ENCODE assay signal across 11 mouse cellular contexts in genomic region chr10:29897780-29898363, GRCm38 (mm10).
A peak's percentile ranks its signal among the peaks of the same experiment; 100 is the strongest.
DNase-seq lines count a peak whose midpoint lies in the region.
"Had no signal": no experiment of that assay in that cellular context is flagged by ENCODE, and none has a peak within 500 bp of the region (broad histone marks: within the 10 kb centered on the region; RNA-seq: fewer than 3 reads in every experiment).

No protein-coding gene starts in this region.

- H3K27me3 ChIP-seq in heart, embryonic 10.5 days (ENCODE audit: insufficient read depth, poor library complexity, severe bottlenecking) = no peaks in the 10 kb centered on the region
- H3K27me3 ChIP-seq: lung, embryonic 15.5 days had no signal

- no peak overlapping the region for H3K4me3 ChIP-seq in heart, embryonic 10.5 days
- H3K4me3 ChIP-seq: lung, embryonic 15.5 days had no signal

- no peaks in the 10 kb centered on the region for H3K4me1 ChIP-seq in heart, embryonic 10.5 days
- H3K4me1 ChIP-seq: lung, embryonic 15.5 days had no signal

- peak; percentile 3 for DNase-seq in adrenal gland, postnatal 14 days
- DNase-seq in adrenal gland, postnatal 25 days = no peak
- peak; percentile 7 for DNase-seq in brain, adult 2 months (ENCODE audit: low read depth, low spot score)
- peak; percentile 11 to 45 for DNase-seq in frontal cortex, adult 2 months (ENCODE audit: extremely low spot score in 1 of 2, low spot score in 1 of 2)
- peak; percentile 6 to 8 for DNase-seq in left cerebral cortex, postnatal 36 days (ENCODE audit: low spot score in 2 of 2)
- no peak for DNase-seq in spleen, postnatal 4 days (ENCODE audit: low spot score in 2 of 2)
- no peak for DNase-seq in heart, postnatal 36 days
- DNase-seq in heart, embryonic 10.5 days (ENCODE audit: low spot score) = no peak
- DNase-seq: B cell, adult 2 months; gastrocnemius, postnatal 10 days had no signal

- intact Hi-C loops in left cerebral cortex, postnatal 36 days (cut with DNase I) = no loop called here
- intact Hi-C loops in heart, postnatal 36 days (cut with DNase I) = no loop called here

- H3K9me3 ChIP-seq in heart, embryonic 10.5 days = no peaks in the 10 kb centered on the region
- H3K9me3 ChIP-seq: lung, embryonic 15.5 days had no signal

- no peaks in the 10 kb centered on the region for H3K36me3 ChIP-seq in heart, embryonic 10.5 days
- H3K36me3 ChIP-seq: lung, embryonic 15.5 days had no signal

- no peak overlapping the region for H3K27ac ChIP-seq in heart, embryonic 10.5 days
- H3K27ac ChIP-seq: lung, embryonic 15.5 days had no signal

- 68% methylated on average over 1 of the region's 1 CpGs for WGBS in heart, embryonic 10.5 days

Comparison
In these comparisons a context has a peak if more than half of its experiments do, and no peak if none do; other contexts are left out.
1. DNase-seq: peak in adrenal gland, postnatal 14 days (single experiment), brain, adult 2 months (single experiment), frontal cortex, adult 2 months (2 of 2) and left cerebral cortex, postnatal 36 days (2 of 2); none in adrenal gland, postnatal 25 days (single experiment), spleen, postnatal 4 days (0 of 2), heart, postnatal 36 days (0 of 2) and heart, embryonic 10.5 days (single experiment).